Mouse (Mus musculus): ENCODE data around the gene Ccdc12. TPM values are rescaled to one million over a fixed set of nuclear protein-coding genes. Genes with fewer than 3 reads are reported as not detected.

Ccdc12 gene
- total RNA-seq, 2 experiments from 2014 or later, result 47.2 to 53.9 TPM

DNA sequence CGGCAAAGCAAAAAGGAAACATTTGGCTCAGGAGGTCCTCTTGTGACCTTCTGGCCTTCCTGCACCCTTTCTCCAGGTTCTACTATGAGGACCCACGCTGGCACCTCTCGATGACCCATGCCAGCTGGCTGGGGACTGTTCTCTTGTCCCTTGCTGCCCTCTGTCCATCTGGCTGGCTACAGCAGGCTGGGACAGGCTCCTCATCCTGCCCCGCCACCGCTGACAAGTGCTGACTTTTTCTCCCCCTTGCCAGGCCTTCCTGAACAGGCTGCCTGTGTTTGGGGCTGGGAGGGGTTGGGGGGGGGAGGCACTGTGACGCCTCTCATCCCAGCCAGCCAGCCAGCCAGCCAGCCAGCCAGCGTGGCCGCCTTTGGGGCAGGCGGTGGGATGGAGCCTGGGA lies 80.1 kb downstream of the Ccdc12 start:
- DNase-seq (ENCODE audit: low spot score in 2 of 2), result no peak

- DNase-seq (ENCODE audit: low spot score in 2 of 2), result no peak
These were observed 81.8 kb downstream of the Ccdc12 start for GRCm38 (mm10) chr9:110738054-110738453.

GRCm38 (mm10) chr9:110739961-110740360 lies 83.7 kb downstream of the Ccdc12 start:
- no peak for DNase-seq (ENCODE audit: low spot score in 2 of 2)

- no peak for DNase-seq (ENCODE audit: low spot score in 2 of 2)
These were observed 85.5 kb downstream of the Ccdc12 start, which contains the start of gene Myl3 for GRCm38 (mm10) chr9:110741711-110742294. Gene Myl3 (plus strand): TSS chr9:110741861.

GRCm38 (mm10) chr9:110742295-110742950 lies 86.1 kb downstream of the Ccdc12 start:
- no peak for DNase-seq (ENCODE audit: low spot score in 2 of 2)

DNA sequence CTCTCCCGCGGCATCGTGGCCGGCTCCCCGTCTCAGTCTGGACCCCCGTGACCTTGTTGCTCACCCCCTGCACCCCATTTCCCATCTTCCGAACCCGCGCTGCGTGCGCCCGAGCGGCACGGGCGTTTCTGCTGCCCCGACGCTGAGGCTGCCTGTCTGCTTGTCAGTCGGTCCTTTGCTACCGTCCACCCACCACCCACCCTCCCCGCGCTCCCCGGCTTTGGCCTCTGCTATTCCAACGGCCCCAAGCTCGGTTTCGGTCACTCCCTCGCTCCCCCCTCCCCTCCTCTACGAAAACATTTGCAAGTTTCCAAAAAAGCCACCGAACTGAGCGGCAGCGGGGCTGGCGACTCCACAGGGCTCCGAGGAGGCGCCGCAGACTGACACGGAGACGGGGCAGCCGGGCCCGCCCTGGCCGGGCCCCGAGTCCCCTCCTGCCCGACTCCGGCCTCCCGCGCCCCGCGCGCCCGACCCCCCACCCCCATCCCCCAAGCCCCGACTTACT lies 86.7 kb downstream of the Ccdc12 start:
- DNase-seq (ENCODE audit: low spot score in 2 of 2), result no peak

DNA sequence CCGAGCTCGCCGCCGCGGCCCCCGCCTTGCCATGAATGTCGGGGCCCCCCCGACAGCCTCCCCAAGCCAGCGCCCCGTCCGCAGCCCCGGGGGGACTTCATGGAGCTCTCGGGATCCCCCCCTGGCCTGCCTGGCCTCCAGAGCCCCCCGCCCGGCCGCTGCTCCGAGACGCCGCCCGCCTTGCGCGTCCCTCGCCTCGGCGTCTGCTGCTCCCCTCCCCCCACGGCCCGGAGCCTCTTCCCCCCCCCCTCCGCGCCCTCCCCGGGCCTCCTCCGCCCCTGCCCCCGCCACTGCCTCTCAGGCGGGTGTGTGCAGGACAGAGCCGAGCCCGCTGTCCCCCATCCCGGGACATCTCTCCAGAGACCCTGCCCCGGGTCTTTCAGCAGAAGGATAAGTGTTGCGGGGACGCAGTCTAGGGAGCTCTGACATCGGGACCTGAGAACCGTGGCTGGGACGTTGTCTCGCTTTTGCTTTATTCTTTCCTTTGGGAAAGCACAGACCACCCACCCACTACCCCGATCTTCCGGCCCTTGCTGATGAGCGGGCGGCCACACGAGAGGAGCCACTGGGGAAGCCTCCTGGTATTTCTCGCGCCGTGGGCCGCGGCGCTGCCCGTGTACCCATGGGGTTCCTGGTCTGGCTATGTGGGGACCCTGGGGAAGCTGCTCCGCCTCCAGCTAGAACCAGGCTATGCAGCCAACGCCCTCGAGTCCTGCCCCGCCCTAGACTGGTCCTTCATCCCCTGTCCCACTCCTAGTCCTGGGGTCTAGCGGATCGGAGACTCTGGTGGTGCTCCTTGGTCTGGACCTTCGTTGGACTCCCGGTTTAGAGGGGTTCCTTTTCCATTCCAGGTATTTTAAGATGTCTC lies 87.4 kb downstream of the Ccdc12 start:
- DNase-seq (ENCODE audit: low spot score in 2 of 2), result no peak

GRCm38 (mm10) chr9:110745752-110746151 lies 89.4 kb downstream of the Ccdc12 start:
- no peak for DNase-seq (ENCODE audit: low spot score in 2 of 2)

GRCm38 (mm10) chr9:110746238-110746637 lies 89.9 kb downstream of the Ccdc12 start:
- no peak for DNase-seq (ENCODE audit: low spot score in 2 of 2)

DNA sequence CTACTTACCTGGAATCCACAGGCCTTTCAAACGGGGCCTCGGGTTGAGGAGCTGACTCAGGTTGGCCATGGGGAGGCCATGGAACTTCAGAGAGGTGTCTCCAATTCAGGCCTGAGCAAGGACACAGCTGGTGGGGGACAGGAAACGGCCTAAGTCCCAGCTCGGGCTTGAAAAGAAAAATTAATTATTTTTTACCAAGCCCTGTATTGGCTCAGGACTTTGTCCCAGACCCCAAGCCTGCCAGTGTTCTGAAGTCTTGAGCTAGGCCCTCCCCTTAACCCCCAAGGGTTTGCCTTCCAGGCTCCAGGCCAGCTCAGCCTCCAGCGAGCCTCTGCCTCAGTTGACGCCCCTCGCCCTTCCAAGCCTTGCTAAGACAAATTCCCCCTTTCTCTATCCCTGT lies 90.7 kb downstream of the Ccdc12 start, which contains the start of gene Pth1r:
Gene Pth1r, minus strand, starts transcription at position 185 of the 400 bp plus-strand sequence.
- DNase-seq (ENCODE audit: low spot score in 2 of 2), result no peak

- no peak for DNase-seq (ENCODE audit: low spot score in 2 of 2)
These were observed 92.1 kb downstream of the Ccdc12 start for GRCm38 (mm10) chr9:110748451-110748850.

DNA sequence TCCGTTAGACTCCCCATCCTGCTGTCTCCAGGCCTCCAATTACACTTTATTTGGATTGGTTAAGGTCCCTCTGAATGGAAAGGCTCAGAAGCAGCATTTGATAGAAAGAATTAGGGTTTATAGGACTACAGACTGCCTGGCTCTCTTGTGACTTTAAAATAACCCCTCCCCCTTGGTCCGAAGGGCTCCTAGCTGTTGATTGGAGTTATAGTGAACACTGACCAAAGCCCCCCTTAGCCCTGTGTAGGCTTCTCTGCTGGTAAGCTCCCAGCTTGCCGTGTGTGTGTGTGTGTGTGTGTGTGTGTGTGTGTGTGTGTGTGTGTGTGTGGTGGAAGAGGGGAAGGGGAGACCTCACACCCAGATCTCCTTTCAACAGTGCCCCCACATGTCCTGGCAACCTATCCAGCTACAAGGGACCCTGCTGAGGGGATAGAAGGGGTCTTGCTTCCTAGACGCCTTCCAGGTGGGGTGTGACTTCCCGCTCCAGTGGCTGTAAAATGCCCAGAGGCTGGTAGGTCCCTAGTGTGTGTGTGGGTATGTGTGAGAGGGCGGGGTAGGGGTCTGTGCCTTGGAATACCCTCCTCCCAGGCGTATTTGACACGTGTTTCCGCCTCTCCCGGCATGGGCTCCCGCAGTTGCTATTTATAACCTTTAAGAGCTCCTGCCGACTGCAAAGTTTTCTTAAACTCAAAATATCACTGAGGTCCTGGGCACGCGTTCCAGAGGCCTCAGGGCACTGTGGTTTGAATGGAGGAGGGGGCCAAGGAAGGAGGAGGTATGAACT lies 94.3 kb downstream of the Ccdc12 start:
- DNase-seq (ENCODE audit: low spot score in 2 of 2), result no peak

GRCm38 (mm10) chr9:110751412-110751811 lies 95.1 kb downstream of the Ccdc12 start:
- no peak for DNase-seq (ENCODE audit: low spot score in 2 of 2)

DNA sequence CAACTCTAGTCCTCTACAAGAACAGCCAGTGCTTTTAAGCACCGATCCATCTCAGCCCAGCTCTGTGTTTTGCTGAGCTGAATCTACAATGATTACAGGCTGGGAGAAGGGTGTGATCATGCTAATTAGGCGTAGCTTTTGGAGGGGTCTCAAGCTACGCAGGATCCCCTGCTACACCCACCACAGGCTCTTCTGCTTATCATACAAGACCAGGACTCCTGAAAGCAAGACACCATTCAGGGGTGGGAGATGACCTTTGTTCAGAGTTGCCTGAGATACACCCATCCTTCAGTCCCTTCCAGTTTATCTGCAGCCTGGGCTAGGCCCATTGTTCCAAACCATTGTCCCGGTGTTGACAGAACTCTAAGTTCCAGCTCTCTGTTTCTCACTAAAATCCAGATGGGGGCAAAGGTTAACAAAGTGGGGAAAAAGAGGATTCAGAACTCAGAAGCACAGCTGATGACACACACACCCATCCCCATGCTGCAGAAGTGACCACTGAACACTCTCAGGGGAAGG lies 96.7 kb downstream of the Ccdc12 start:
- no peak for DNase-seq (ENCODE audit: low spot score in 2 of 2)

DNA sequence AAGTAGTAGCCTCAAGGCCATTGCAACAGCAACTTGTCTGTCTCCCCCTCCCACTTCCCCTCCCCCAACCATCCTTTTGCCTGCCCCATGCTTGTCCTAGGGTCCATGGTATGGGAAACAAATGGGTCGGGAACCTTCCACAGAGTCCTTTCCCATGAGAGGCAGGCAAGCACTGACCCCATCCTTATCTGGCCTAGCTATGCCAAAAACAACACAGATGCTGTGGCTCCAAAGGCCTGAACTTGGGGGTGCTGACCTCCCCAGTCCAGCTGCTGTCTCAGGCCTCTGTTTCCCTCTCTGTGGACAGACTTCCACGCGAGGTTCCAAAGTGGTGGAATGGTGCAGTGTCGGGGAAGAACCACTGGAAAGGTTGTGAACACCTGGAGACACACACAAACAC lies 97.5 kb downstream of the Ccdc12 start:
- DNase-seq (ENCODE audit: low spot score in 2 of 2), result no peak

GRCm38 (mm10) chr9:110757816-110758215 lies 101.5 kb downstream of the Ccdc12 start:
- no peak for DNase-seq (ENCODE audit: low spot score in 2 of 2)

DNA sequence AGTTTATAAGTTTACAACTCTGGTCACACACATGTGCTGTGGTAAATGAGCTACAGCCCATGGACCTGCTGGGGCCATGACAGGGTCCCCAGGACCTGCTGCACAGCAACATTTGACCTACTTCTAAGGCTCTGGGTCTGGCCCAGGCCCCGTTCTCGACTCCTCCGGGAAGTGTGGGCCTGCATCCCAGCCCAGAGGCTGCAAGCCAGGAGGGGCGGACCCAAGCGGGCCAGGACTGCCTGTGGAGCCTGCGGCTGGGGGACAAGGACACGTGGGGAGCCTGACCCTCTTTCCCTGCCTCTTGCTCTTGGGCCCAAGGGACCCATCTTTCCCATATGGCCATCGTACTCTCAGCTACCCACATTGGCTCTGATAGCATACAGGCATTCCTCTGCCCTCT lies 102.3 kb downstream of the Ccdc12 start:
- peak in 1 of 2 experiments; percentile 30 for DNase-seq (ENCODE audit: low spot score in 2 of 2)

GRCm38 (mm10) chr9:110759265-110759664 lies 103.0 kb downstream of the Ccdc12 start:
- DNase-seq (ENCODE audit: low spot score in 2 of 2), result peak; percentile 35 to 60

DNA sequence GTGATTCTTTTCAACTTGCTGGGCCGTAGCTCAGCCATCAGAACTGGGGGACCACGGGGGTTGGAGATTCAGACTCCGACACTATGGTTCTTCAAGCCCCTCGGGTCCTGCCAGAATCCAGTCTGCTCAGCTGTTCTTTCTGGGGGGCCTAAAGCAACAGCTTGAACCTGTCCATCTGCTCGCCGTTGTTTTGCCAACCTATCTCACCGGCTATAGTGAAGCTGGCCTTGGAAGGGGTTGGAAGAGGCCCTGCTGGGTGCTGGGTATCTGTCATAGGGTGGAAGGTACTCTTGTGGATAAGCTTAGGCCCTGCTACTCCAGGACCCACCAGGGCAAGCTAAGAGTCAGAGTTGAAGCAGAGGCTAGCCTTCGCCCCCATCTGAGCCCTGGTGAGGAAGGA lies 104.6 kb downstream of the Ccdc12 start:
- DNase-seq (ENCODE audit: low spot score in 2 of 2), result no peak

Measured in left cerebral cortex, adult 18-20 months (tissue).